Mouse (Mus musculus) regulatory T cell (primary cell): ENCODE results near the gene Map3k4.

Experiments used
- in situ Hi-C: fragments of 300-600 bp; cut with MboI, MseI; formaldehyde crosslinking; loops from one replicate; pipeline ENCODE4 v1.15.1; 2025; ENCODE audit warnings: high pct_unique_total_duplicates

The Map3k4 gene

DNA sequence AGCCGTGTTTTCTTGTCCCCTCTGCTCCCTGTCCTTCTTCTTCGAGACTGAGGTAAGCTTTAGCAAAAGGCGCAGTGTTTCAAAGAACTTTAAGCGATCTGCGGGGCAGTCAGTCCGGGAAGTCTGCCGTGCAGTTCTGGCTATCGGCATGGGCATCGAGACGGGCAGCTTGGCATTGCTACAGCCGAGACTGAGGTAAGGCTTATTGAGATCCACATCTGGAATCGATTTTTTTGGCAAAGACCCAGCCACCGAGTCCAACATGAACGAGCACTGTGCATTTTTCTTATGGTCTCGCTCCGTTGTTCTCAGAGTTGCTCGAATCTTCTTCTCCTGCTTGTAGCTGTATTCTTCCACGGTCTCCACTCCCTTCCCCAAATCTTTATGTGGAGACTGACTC lies 46.8 kb downstream of the Map3k4 start:
- in situ Hi-C loops = no loop called here

DNA sequence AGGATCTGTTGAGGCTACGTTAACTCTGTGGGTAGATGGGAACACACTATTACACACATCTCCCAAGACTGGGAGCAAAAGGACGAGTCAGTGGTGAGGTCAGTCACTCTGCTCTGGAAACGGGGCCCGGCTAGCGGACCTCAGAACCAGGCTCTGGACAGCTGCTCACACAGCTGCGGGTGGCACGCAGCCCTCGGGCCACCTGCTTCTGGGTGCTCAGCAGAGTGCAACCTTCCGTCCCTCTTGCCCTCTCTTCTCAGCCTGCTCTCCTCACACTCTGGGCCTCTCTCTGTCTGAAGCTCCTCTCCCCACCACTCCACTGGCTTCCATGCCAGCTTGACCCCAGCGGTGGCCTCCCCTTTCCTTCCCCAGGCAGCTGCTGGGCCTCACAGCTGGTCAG lies 50.1 kb downstream of the Map3k4 start:
- in situ Hi-C loops = no loop called here

DNA sequence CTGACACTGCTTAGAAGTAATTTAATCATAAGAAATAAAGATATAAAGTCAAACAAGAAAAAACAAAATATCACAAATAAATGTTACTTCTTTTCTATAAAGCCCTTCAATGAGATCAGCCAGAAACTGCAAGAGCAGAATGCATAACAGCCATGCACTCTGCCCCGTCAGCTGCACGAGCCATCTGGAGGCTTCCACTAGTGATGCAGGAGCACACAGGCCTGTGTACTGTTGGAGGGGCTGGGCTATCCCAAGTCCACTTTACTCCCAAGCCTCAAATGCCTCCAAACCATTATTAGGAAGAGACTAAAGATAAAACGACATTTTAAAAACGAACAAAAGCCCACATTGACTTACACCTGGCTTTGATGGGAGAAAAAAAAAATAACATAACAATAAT lies 50.5 kb downstream of the Map3k4 start:
- in situ Hi-C loops = no loop called here

DNA sequence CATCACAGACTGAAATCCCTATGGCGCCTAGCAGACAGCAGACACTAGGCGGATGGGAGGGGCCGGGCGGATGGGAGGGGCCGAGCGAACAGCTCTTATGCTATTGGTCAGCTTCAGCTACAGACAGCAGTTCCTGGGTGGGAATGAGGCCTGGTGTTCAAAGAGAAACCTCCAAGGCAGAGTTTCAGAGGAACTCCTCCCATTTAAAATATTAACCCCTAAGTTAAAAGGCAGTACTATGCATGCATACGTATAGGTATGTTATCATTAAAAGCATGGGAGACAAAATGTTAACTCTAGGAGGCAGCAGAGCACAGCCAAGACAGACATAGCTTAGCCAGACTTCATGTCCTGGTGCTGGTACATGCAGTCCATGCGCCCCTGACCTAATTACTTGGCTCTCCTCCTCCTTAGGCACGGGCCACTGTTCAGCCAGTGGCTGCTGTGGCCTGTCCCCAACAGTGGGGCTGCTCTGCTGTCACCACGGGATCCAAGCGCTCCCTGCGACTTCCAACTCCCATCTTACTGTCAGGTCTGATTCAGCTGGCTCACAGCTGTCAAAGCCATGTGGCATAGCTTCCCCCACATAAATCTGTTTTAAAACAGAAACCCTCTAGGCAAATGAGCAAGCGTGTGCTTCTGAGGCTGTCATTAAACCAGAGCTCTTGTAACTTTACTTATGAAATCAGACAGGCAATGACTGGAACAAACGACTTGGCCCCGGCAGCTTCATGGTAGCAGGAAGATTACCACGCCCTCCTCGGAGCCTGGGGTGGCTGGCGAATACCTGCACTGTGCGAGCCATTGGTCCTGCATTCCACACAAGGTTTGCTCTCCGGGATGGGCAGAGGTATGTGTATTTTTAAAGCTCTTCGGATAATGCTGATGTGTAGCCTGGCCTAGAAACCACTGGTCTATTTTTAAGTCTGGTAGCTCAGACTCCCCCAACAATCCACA lies 52.3 kb downstream of the Map3k4 start:
- in situ Hi-C loops = no loop called here

DNA sequence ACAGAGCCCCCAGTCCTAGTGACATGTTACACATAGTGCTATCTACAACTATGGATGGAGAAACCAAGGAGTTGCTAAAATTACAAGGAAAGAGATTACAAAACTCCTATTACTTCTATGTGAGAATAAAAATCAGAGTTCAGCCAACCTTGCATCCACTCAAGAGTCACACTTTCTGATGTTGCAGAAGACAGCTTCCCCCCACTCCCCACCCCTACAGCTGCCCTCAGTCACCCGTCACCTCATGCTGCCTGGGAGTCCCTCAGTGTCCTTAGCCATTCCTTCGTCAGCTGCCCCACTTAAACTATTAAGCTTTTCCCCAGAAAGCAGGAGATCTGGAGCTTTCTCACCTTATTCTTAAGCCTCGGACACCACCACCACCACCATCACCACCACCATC lies 54.3 kb downstream of the Map3k4 start:
- in situ Hi-C loops = no loop called here

DNA sequence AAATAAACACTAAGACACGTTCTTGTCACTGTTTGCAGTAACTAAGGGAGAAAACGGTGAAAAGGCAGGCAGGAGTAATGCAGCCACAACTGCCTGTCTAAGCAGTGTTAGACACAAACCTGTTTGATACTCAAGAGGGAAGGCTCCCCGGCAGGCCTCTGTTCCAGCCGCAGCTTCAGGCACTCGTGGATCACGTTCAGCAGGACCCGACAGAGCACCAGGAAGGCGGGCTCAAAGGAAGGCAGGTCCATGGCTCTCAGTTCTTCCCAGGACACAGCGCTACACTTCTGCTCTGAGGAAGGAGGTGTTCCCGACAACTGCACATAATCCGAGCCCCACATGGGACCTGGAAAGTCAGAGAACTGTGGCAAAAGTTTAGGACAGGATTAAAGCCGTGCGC lies 54.8 kb downstream of the Map3k4 start:
- in situ Hi-C loops = no loop called here

DNA sequence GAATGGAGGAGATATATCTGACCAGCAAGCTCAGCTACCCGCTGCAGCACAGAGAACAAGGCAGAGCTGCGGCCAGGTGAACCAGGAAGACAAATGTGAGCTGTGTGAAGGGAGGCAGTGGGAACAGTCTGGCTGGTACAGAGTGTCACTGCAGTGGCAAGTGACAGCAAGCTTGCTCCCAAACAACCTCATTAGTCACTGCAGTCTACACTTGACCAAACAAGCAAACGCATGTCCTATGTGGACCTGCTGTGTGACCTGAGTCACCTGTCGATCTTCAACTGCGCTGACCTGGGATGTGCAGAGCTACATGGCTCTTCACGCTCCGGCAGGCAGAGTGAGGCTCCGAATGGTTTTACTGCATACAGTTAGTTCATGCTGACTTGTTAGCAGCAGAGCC lies 55.7 kb downstream of the Map3k4 start:
- in situ Hi-C loops = no loop called here

DNA sequence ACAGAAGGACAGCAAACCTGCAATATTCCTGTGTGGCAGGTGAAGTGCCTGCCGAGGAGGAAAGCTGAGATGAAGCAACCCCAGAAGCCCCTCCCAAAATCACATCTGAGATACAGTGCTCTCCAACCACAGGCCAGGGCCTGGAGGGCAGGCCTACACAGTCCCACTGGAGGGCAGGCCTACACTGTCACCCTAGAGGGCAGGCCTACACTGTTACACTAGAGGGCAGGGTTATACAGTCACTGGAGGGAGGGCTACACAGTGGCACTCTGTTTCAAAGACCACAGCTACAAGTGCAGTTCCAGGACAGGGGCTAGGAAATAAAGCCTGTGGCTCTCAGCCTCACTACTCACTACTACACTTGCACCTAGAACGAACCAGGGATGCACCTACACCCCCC lies 56.7 kb downstream of the Map3k4 start:
- in situ Hi-C loops = no loop called here

DNA sequence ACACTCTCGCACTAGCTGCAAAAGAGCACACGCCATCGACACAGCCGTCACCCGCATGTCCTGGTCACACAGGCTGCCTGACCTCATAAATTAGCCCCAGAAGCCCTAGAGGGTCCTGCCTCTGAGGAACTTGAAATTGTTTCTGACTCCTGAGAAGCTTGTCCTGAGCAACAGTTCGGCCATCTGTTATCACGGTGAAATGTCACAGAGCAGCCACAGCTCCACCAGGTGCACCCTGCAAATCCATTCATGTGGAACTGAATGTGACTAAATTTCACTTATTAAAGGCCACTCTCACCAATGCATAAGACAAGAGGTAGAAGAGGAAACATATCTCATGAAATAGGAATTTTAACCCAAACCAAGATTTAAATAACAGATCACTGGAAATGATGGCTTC lies 57.2 kb downstream of the Map3k4 start:
- in situ Hi-C loops = no loop called here

DNA sequence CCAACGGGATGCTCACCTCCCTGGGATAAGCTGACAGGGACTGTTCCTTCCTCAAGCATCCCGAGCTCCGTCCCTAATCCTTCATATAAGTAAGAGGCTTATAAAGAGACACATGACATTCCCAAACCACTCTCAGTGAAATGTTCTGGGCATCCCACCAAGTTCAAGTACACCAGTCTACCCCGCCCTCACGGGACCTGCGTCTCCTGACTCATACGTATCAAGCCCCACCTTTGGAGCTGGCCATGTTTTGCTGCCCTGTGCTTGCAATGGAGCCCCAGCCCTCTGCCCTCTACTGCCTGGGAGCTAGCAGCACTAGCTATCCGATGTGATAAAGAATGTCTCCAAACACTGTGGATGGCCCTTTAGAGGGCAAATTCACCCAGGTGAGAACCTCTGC lies 58.6 kb downstream of the Map3k4 start:
- in situ Hi-C loops = loop anchor here (10.0 kb wide), 1 partner anchor 415 kb away; the partner anchor contains the start of gene Slc22a1

DNA sequence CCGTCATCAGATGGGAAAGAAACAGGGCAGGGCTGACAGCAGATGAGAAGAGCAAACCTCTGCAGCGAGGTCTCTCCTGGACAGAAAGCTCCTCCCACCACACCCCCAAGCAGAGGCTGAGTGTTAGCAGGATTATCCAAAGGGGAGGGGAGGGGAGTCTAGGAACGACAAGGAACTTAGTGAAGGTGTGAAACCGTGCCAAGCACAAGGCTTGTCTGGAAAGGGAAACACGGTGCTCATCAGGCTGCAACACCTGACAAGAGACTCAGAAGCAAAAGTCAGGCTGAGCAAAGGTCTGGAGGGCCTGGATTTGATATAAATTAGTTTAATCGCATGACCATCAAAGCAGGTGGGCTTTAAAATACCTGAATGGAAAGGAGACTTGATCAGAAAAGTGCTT lies 60.1 kb downstream of the Map3k4 start:
- in situ Hi-C loops = loop anchor here (10.0 kb wide), 1 partner anchor 416 kb away; the partner anchor contains the start of gene Slc22a1

DNA sequence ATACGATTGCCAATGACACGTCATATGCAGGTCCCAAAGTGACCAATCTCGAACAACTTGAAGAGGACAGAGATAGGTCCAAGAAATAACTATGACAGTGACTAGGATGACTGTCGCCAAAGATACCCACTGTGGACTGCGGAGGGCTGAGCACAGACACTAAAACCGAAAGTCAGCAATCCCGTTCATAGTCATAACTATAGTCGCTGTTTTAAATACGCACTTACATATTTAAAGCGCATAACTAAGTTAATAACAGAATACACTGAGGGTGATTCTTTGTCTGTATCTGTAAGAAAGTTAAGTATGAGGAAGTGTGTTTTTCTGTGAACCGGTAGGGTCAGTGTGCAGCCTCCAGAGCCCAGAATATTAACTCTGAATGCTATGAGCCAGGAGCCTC lies 62.5 kb downstream of the Map3k4 start:
- in situ Hi-C loops = loop anchor here (10.0 kb wide), 1 partner anchor 419 kb away; the partner anchor contains the start of gene Slc22a1

DNA sequence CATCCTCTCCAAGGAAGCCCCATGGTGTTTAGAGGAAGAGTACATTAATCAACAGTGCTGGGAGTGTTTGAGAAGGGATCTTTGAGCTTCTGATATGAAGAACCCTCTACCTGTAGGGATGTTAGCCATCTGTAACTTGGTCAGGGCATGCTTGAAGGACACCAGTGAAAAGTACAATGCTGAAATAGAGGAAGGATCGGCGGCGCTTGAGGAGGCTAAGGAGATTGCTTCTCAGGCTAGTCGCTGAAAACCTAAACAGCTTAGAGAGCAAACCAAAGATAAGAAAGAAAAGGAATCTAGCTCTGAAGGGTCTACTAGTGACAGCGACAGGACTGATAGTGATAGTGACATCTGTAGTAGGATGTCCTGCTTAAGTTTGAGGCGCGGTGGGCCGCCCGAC lies 68.0 kb downstream of the Map3k4 start:
- in situ Hi-C loops = loop anchor here (10.0 kb wide), 1 partner anchor 424 kb away; the partner anchor contains the start of gene Slc22a1

DNA sequence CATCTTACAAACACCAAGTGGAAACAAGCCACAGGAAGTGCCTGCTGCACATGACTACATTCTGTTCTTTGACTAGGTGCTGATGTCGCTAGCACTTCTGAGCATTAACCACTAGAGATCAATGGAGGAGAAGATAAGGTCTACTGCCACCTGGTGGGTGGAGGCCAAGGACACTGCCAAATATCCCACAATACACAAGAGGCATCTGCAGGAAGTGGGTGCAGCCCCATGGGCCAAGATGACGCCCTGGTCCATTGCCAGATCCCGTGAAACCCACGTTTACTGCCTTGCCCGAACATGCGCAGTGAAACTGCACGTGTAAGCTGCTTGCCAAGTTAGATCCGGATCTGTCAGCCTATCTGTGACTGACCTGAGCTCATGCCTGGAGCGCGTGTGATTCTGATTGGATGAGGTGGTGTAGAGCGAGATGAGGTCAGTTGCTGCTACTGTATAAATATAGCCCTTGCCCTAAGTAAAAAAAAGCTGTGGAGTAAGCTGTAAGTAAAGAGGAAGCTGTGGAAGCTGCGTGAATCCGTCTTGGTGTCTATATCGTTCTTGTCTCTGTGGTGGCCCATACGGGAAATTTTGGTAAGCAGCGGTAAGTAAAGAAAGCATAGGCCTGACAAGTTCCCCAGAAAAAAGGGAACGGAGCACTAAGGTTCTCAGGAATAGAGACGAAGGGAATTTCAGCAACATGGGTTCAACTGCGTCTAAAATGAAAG lies 68.7 kb downstream of the Map3k4 start:
- in situ Hi-C loops = loop anchor here (10.0 kb wide), 1 partner anchor 425 kb away; the partner anchor contains the start of gene Slc22a1

DNA sequence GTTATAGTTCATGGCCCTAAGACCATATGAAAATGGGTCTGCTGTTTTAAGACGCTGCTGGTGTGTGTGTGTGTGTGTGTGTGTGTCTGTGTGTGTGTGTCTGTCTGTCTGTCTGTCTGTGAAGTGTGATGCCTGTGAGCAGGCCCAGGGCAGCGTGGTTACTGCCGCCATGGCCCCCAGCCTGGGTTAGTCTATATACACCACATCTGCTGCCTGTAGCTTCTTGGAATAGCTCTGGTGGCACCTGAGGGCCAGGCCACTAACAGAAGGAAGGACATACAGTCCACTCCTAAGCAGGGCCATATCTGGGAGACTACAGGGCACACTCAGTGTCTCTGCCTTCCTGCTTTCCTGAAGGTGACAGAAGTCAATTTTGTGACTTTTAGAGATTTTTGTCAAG lies 77.9 kb downstream of the Map3k4 start:
- in situ Hi-C loops = no loop called here

DNA sequence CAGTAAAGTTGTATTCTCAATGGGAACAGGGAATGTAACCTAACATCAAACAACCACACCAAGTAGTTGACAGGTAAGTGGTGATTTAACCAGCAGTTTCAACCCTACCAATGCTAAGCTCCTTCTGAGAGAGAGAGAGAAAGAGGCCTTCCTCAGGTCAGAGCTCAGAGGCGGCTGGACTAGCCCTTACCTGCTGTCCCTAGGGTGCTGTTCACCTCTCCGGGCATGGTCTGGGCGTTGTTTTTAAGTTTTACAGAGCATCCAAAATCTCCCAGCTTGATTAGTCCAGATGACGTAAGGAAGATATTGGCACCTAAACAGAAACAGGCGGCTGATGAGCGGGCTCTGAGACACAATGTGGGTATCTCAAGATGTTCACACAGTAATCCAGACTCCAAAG lies 85.9 kb downstream of the Map3k4 start:
- in situ Hi-C loops = no loop called here

DNA sequence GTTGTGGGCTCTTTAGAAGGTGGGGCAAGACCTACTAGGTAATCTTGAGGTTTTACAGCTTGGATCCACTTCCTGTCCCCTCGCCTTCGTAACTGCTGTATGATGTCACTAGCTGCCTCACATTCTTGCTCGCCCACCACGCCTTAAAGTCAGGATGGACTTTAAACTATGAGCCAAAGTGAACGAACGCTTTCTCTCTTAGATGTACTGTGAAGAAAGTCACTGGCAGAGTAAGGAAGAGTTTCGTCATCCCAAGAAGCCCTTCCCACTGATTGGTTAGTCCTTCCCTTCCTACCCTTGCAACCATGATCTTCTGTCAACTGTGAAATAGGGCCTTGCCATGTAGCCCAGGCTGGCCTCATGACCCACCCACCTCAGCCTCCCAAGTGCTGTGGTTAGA lies 87.5 kb downstream of the Map3k4 start:
- in situ Hi-C loops = no loop called here

DNA sequence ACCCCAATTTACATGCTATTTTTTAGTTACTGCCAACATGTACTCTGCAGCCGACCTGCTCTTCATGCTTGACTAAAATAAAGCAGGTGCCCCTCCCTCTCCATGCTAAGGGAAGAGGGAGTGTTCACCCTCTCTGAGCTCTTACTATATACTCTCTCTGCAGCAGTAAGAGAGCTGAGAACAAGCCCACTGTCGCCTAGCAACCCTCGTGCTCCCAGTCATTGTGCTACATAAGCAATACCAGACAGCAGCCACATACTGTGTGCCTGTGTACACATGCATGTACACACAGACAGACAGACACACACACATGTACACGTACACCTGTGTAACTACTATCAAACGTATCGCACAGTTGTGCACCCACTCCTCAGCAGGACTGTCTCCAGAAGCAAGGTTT lies 88.4 kb downstream of the Map3k4 start:
- in situ Hi-C loops = no loop called here

DNA sequence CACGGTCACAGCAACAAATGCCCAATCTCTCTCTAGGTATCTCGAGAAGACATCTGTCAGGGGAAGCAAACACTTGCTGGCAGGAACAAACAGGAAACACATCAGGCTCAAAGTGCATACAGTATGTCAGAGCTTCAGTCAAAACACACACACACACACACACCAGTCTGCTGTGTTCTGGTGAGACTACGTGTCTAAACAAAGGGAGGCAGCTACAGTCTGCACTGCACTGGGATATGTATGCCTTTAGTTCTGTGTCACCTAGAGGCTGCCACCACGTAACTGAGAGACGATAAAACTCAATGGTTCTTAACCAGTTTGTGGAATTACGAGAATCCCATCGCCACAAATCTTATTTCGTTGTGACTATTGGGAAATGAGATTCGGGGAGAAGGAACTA lies 88.8 kb downstream of the Map3k4 start:
- in situ Hi-C loops = loop anchor here (5.0 kb wide), 1 partner anchor 133 kb away; no protein-coding TSS in a partner anchor

DNA sequence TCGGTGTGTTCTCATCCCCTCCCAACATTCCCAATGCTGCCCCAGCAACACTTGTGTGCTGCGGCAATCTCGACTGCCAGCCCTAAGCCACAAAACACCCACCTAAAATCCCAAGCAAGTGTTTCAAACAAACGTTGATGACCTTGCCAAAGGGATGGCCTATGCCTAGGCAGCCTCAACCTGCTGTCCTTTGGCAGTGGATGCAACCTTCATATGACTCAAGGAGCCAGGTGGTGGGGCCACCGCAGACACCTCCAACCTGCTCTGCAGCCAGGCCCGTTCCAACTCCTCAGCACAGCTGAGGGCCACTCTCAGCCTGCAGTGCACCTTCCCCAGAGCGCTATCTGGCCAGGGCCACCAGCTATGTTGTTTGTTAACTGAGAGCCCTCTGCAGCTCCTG lies 90.1 kb downstream of the Map3k4 start:
- in situ Hi-C loops = loop anchor here (5.0 kb wide), 1 partner anchor 134 kb away; no protein-coding TSS in a partner anchor

DNA sequence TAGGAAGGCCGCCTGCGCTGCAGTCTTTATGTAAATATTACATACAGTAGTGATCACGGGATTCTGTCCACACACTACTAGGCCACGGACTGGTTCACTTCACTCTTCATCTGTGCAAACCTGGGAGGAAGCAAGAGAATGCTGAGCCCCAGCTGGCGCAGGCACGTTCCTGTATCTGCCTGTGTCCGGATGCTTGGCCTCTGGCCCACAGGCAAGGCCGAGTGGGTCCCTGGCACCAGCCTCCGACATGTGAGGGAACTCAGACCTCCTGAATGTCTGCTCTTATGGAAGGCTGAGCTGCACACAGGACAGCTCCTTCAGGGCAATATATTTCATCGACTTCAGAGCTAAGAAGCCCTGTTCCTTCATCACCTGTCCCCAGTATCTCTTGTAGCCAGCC lies 90.6 kb downstream of the Map3k4 start:
- in situ Hi-C loops = loop anchor here (5.0 kb wide), 1 partner anchor 134 kb away; no protein-coding TSS in a partner anchor

DNA sequence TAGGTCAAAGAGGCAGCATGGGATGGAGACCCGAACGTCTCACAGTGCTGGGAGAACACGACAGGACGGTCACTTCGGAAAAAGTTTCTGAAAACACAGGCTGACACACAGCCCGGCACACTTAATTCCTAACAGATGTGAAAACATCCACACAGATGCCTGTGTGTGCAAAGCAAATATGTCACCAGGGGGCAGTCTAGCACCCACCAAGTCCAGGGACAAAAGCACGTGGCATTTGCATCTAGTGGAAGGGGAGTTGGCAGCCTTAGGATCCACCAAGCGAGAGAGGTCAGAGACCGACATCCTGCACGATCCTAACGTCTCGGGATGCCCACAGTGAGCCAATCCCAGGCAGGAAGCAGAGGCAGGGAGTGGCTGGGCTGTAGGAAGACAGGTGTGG lies 92.0 kb downstream of the Map3k4 start:
- in situ Hi-C loops = loop anchor here (5.0 kb wide), 1 partner anchor 136 kb away; no protein-coding TSS in a partner anchor
